Mouse (Mus musculus): Measurements from ENCODE around the gene E330017A01Rik. TPM values are rescaled to one million over a fixed set of nuclear protein-coding genes. Genes with fewer than 3 reads are reported as not detected.

The E330017A01Rik gene
- total and polyA plus RNA-seq, 2 experiments from 2014 or later, result not detected

GRCm38 (mm10) chr16:58682046-58682445 lies 43.5 kb upstream of the E330017A01Rik start:
- TF ChIP-seq EP300 (IDR thresholded peaks at IDR 0.05; ENCODE audit: low read depth) (no peak), CTCF (IDR thresholded peaks at IDR 0.05; ENCODE audit: low read depth) (no peak)
- no peak overlapping the region for H3K9ac ChIP-seq (replicated peaks; ENCODE audit: low read depth, low read length)
- no peaks in the 10 kb centered on the region for H3K9me3 ChIP-seq (replicated peaks; ENCODE audit: control insufficient read depth, low read length)
- H3K27me3 ChIP-seq (ENCODE audit: control insufficient read depth, insufficient read depth, low read length), result no peaks in the 10 kb centered on the region
- H3K4me3 ChIP-seq (ENCODE audit: low read depth, low read length), result no peak overlapping the region
- 82% methylated on average over 6 of the region's 6 CpGs for WGBS
- no peak for DNase-seq (ENCODE audit: low spot score)
- no peak for ATAC-seq (ENCODE audit: insufficient read depth, low read depth)
- H3K4me1 ChIP-seq (ENCODE audit: control insufficient read depth, insufficient read depth), result no peaks in the 10 kb centered on the region
- H3K4me2 ChIP-seq (ENCODE audit: low read depth, low read length), result no peak overlapping the region
- no peak overlapping the region for H3K27ac ChIP-seq (ENCODE audit: low read depth)
- H3K36me3 ChIP-seq (replicated peaks; ENCODE audit: control insufficient read depth, insufficient read depth, low read length), result peaks cover 22% of the 10 kb centered on the region

GRCm38 (mm10) chr16:58678660-58679059 lies 40.1 kb upstream of the E330017A01Rik start:
- DNase-seq (ENCODE audit: low spot score) (no peak), ATAC-seq (ENCODE audit: insufficient read depth, low read depth) (no peak)
- Histone ChIP-seq H3K27me3 (ENCODE audit: control insufficient read depth, insufficient read depth, low read length) (no peaks in the 10 kb centered on the region), H3K36me3 (replicated peaks; ENCODE audit: control insufficient read depth, insufficient read depth, low read length) (peaks cover 50% of the 10 kb centered on the region), H3K4me1 (ENCODE audit: control insufficient read depth, insufficient read depth) (no peaks in the 10 kb centered on the region), H3K4me3 (ENCODE audit: low read depth, low read length) (no peak overlapping the region), H3K9ac (replicated peaks; ENCODE audit: low read depth, low read length) (no peak overlapping the region), H3K27ac (ENCODE audit: low read depth) (no peak overlapping the region), H3K4me2 (ENCODE audit: low read depth, low read length) (no peak overlapping the region), H3K9me3 (replicated peaks; ENCODE audit: control insufficient read depth, low read length) (no peaks in the 10 kb centered on the region)
- WGBS, result 54% methylated on average over 7 of the region's 7 CpGs
- peak; percentile 15; the same call in 1 of the 2 replicates for TF ChIP-seq CTCF (IDR thresholded peaks at IDR 0.05; ENCODE audit: low read depth)
- TF ChIP-seq EP300 (IDR thresholded peaks at IDR 0.05; ENCODE audit: low read depth), result no peak

GRCm38 (mm10) chr16:58677491-58677890 lies 39.0 kb upstream of the E330017A01Rik start:
- H3K27me3 ChIP-seq (ENCODE audit: control insufficient read depth, insufficient read depth, low read length), result no peaks in the 10 kb centered on the region
- 86% methylated on average over 5 of the region's 5 CpGs for WGBS
- no peak for ATAC-seq (ENCODE audit: insufficient read depth, low read depth)
- H3K36me3 ChIP-seq (replicated peaks; ENCODE audit: control insufficient read depth, insufficient read depth, low read length), result peaks cover 57% of the 10 kb centered on the region
- TF ChIP-seq CTCF (IDR thresholded peaks at IDR 0.05; ENCODE audit: low read depth), result no peak
- TF ChIP-seq EP300 (IDR thresholded peaks at IDR 0.05; ENCODE audit: low read depth), result no peak
- no peak overlapping the region for H3K4me2 ChIP-seq (ENCODE audit: low read depth, low read length)
- H3K9ac ChIP-seq (replicated peaks; ENCODE audit: low read depth, low read length), result no peak overlapping the region
- no peak overlapping the region for H3K27ac ChIP-seq (ENCODE audit: low read depth)
- DNase-seq (ENCODE audit: low spot score), result no peak
- no peak overlapping the region for H3K4me3 ChIP-seq (ENCODE audit: low read depth, low read length)
- H3K9me3 ChIP-seq (replicated peaks; ENCODE audit: control insufficient read depth, low read length), result no peaks in the 10 kb centered on the region
- H3K4me1 ChIP-seq (ENCODE audit: control insufficient read depth, insufficient read depth), result no peaks in the 10 kb centered on the region

DNA sequence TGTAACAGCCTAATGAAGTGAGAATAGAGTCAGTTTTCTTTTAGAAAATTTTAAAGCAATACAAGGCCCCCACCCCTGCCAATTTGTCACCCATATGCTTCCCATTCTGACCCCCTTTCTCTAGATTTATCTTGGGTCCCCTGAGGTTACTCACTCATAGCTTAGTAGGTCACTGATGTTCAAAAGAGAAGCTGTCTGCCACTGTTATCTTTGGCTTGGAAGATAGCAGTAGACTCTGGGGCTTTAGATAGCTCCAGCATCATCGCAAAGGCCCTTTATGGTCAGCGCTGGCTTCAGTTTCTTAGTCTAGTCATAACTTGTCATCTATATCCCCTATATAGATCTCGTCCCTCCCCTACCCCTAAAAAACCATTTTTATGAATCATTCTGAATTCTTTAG lies 38.1 kb upstream of the E330017A01Rik start:
- Histone ChIP-seq H3K27ac (ENCODE audit: low read depth) (no peak overlapping the region), H3K4me3 (ENCODE audit: low read depth, low read length) (no peak overlapping the region), H3K4me2 (ENCODE audit: low read depth, low read length) (no peak overlapping the region), H3K4me1 (ENCODE audit: control insufficient read depth, insufficient read depth) (0 out of 2 replicates have a peak, but pooled peaks cover 1% of the 10 kb centered on the region), H3K9me3 (replicated peaks; ENCODE audit: control insufficient read depth, low read length) (no peaks in the 10 kb centered on the region), H3K9ac (replicated peaks; ENCODE audit: low read depth, low read length) (no peak overlapping the region), H3K36me3 (replicated peaks; ENCODE audit: control insufficient read depth, insufficient read depth, low read length) (peaks cover 54% of the 10 kb centered on the region), H3K27me3 (ENCODE audit: control insufficient read depth, insufficient read depth, low read length) (no peaks in the 10 kb centered on the region)
- TF ChIP-seq CTCF (IDR thresholded peaks at IDR 0.05; ENCODE audit: low read depth), result no peak
- no peak for TF ChIP-seq EP300 (IDR thresholded peaks at IDR 0.05; ENCODE audit: low read depth)
- ATAC-seq (ENCODE audit: insufficient read depth, low read depth) (no peak), DNase-seq (ENCODE audit: low spot score) (no peak)
- WGBS, result 36% methylated on average over 3 of the region's 3 CpGs

DNA sequence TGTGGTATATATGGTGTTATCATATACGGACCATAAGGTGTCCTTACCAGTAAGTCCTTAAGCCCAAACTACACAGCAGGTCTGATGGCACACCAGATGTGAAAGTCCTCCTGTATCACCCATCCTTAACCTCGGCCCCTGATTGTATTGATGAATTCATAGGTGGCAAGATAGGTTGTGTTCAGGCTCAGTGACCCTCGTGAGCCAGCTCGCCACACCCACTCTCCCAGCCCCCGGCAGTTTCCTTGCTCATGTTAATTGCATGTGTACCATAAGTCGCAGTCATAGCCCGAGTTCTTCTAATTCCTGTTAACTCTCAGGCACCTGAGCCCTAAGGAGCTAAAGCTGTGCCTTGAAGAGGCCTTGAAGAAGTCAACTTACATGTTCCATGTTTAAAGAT lies 37.6 kb upstream of the E330017A01Rik start:
- no peak for TF ChIP-seq EP300 (IDR thresholded peaks at IDR 0.05; ENCODE audit: low read depth)
- TF ChIP-seq CTCF (IDR thresholded peaks at IDR 0.05; ENCODE audit: low read depth), result no peak
- H3K9me3 ChIP-seq (replicated peaks; ENCODE audit: control insufficient read depth, low read length), result no peaks in the 10 kb centered on the region
- H3K4me3 ChIP-seq (ENCODE audit: low read depth, low read length), result no peak overlapping the region
- no peak for DNase-seq (ENCODE audit: low spot score)
- H3K27me3 ChIP-seq (ENCODE audit: control insufficient read depth, insufficient read depth, low read length), result no peaks in the 10 kb centered on the region
- no peak overlapping the region for H3K4me2 ChIP-seq (ENCODE audit: low read depth, low read length)
- no peak for ATAC-seq (ENCODE audit: insufficient read depth, low read depth)
- H3K9ac ChIP-seq (replicated peaks; ENCODE audit: low read depth, low read length), result no peak overlapping the region
- H3K4me1 ChIP-seq (ENCODE audit: control insufficient read depth, insufficient read depth), result peaks cover 6% of the 10 kb centered on the region; the same call in 1 of the 2 replicates
- peaks cover 54% of the 10 kb centered on the region for H3K36me3 ChIP-seq (replicated peaks; ENCODE audit: control insufficient read depth, insufficient read depth, low read length)
- no peak overlapping the region for H3K27ac ChIP-seq (ENCODE audit: low read depth)
- 75% methylated on average over 7 of the region's 7 CpGs for WGBS

DNA sequence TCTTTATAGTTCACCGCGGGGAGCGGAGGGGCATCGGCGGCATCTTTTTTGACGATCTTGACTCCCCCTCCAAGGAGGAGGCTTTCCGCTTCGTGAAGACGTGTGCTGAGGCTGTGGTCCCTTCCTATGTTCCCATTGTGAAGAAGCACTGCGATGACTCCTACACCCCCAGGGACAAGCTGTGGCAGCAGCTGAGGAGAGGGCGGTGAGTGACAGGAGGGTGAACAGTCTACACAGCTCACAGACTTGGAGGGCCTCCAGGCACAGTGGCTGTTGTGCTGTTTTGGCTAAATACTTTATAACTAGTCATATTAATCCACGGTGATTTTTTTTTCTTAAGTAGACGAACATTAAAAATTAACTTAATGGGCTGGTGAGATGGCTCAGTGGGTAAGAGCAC lies 36.7 kb upstream of the E330017A01Rik start:
- no peak overlapping the region for H3K4me2 ChIP-seq (ENCODE audit: low read depth, low read length)
- TF ChIP-seq CTCF (IDR thresholded peaks at IDR 0.05; ENCODE audit: low read depth) (no peak), EP300 (IDR thresholded peaks at IDR 0.05; ENCODE audit: low read depth) (no peak)

More for the DNA sequence above, 36.7 kb upstream of the E330017A01Rik start:
- H3K27ac ChIP-seq (ENCODE audit: low read depth), result no peak overlapping the region
- no peak for ATAC-seq (ENCODE audit: insufficient read depth, low read depth)
- peaks cover 6% of the 10 kb centered on the region; the same call in 1 of the 2 replicates for H3K4me1 ChIP-seq (ENCODE audit: control insufficient read depth, insufficient read depth)
- no peaks in the 10 kb centered on the region for H3K9me3 ChIP-seq (replicated peaks; ENCODE audit: control insufficient read depth, low read length)
- H3K4me3 ChIP-seq (ENCODE audit: low read depth, low read length), result no peak overlapping the region
- no peaks in the 10 kb centered on the region for H3K27me3 ChIP-seq (ENCODE audit: control insufficient read depth, insufficient read depth, low read length)
- no peak for DNase-seq (ENCODE audit: low spot score)
- H3K9ac ChIP-seq (replicated peaks; ENCODE audit: low read depth, low read length), result no peak overlapping the region
- 93% methylated on average over 13 of the region's 13 CpGs for WGBS
- H3K36me3 ChIP-seq (replicated peaks; ENCODE audit: control insufficient read depth, insufficient read depth, low read length), result peaks cover 46% of the 10 kb centered on the region
